Mouse (Mus musculus) intestine, postnatal 0 days (tissue): ENCODE results near the gene Slc7a5. TPM values are rescaled to one million over a fixed set of nuclear protein-coding genes. Genes with fewer than 3 reads are reported as not detected.

Experiments
- ATAC-seq: fragments of 200-750 bp; cut with Nextera tagmentation; 2 replicates; pipeline ENCODE4 v1.8.0; 2017; ENCODE audit warnings: mild to moderate bottlenecking, moderate TSS enrichment, moderate library complexity
- H3K27ac ChIP-seq: fragments of 300-500 bp; sonication (generic); 2 replicates; pipeline ENCODE4 v1.5.1; 2014; ENCODE audit warnings: mild to moderate bottlenecking, low read depth, low read length, moderate library complexity
- H3K27me3 ChIP-seq: fragments of 300-500 bp; sonication (generic); replicated peaks from 2 replicates; pipeline ENCODE4 v1.6.1; 2014; ENCODE audit warnings: low read length, mixed read lengths; ENCODE audit not compliant: control insufficient read depth, insufficient read depth
- H3K36me3 ChIP-seq: fragments of 300-500 bp; sonication (generic); 2 replicates; pipeline ENCODE4 v1.6.1; 2014; ENCODE audit warnings: mild to moderate bottlenecking, moderate library complexity; ENCODE audit not compliant: control insufficient read depth, insufficient read depth
- H3K4me1 ChIP-seq: fragments of 300-500 bp; sonication (generic); replicated peaks from 2 replicates; pipeline ENCODE4 v1.6.1; 2014; ENCODE audit warnings: antibody characterized with exemption, low read length, mixed read lengths; ENCODE audit not compliant: control insufficient read depth, insufficient read depth
- H3K4me2 ChIP-seq: fragments of 300-500 bp; sonication (generic); replicated peaks from 2 replicates; pipeline ENCODE4 v1.6.1; 2014; ENCODE audit warnings: low read depth, mild to moderate bottlenecking, moderate library complexity
- H3K4me3 ChIP-seq: fragments of 300-500 bp; sonication (generic); 2 replicates; pipeline ENCODE4 v1.5.1; 2014; ENCODE audit warnings: low read depth, low read length
- H3K9ac ChIP-seq: fragments of 300-500 bp; sonication (generic); 2 replicates; pipeline ENCODE4 v1.6.1; 2014; ENCODE audit warnings: mild to moderate bottlenecking, low read depth, low read length
- H3K9me3 ChIP-seq: fragments of 300-500 bp; sonication (generic); 2 replicates; pipeline ENCODE4 v1.6.1; 2016; ENCODE audit warnings: mixed run types; ENCODE audit not compliant: control insufficient read depth
- CTCF ChIP-seq: sonication (generic); IDR thresholded peaks from 2 replicates; pipeline ENCODE4 v1.5.1; 2016; ENCODE audit warnings: low read depth, mild to moderate bottlenecking, control low read depth, antibody characterized with exemption, moderate library complexity
- WGBS: fragments of 180-500 bp; shearing (Covaris S2); extraction: QIAGEN DNeasy Blood & Tissue Kit; methylation state at CpG from one replicate; pipeline ENCODE4 v1.1.7; 2014; 5-methylcytosine and 5-hydroxymethylcytosine counted together
- polyA plus RNA-seq: library from polyadenylated mRNA; unstranded; fragments of >200 nt; fragmentation: Nextera tagmentation; extraction: Ambion mirVana; gene quantifications from 2 replicates; pipeline ENCODE4 v1.2.1, GENCODE M21; 2015

Slc7a5 gene
- polyA plus RNA-seq, 1 experiment from 2014 or later: 6.1 TPM

GRCm38 (mm10) chr8:121897871-121898381 is 9.6 kb downstream of the Slc7a5 start:
- peaks cover 16% of the 10 kb centered on the region for H3K4me1 ChIP-seq
- H3K36me3 ChIP-seq: no peaks in the 10 kb centered on the region
- no peaks in the 10 kb centered on the region for H3K27me3 ChIP-seq
- no peaks in the 10 kb centered on the region for H3K9me3 ChIP-seq
- H3K4me3 ChIP-seq: peak overlapping the region; percentile 14; the same call in 1 of the 2 replicates
- H3K4me2 ChIP-seq: peak overlapping the region; percentile 57
- WGBS: 13% methylated on average over 7 of the region's 7 CpGs
- H3K27ac ChIP-seq: peak overlapping the region; percentile 94
- H3K9ac ChIP-seq: 0 out of 2 replicates have a peak overlapping the region, but pooled peaks have one; percentile 26
- ATAC-seq: peak; percentile 80
- no peak for TF ChIP-seq CTCF

- Histone ChIP-seq H3K9me3 (no peaks in the 10 kb centered on the region), H3K4me3 (no peak overlapping the region), H3K27me3 (no peaks in the 10 kb centered on the region), H3K9ac (0 out of 2 replicates have a peak overlapping the region, but pooled peaks have one; percentile 26), H3K27ac (peak overlapping the region; percentile 94), H3K36me3 (no peaks in the 10 kb centered on the region), H3K4me1 (peaks cover 16% of the 10 kb centered on the region), H3K4me2 (peak overlapping the region; percentile 57)
- WGBS: 45% methylated on average over 9 of the region's 9 CpGs
- no peak for TF ChIP-seq CTCF
- no peak for ATAC-seq
Measured at GRCm38 (mm10) chr8:121897205-121897604, 10.3 kb downstream of the Slc7a5 start.

DNA sequence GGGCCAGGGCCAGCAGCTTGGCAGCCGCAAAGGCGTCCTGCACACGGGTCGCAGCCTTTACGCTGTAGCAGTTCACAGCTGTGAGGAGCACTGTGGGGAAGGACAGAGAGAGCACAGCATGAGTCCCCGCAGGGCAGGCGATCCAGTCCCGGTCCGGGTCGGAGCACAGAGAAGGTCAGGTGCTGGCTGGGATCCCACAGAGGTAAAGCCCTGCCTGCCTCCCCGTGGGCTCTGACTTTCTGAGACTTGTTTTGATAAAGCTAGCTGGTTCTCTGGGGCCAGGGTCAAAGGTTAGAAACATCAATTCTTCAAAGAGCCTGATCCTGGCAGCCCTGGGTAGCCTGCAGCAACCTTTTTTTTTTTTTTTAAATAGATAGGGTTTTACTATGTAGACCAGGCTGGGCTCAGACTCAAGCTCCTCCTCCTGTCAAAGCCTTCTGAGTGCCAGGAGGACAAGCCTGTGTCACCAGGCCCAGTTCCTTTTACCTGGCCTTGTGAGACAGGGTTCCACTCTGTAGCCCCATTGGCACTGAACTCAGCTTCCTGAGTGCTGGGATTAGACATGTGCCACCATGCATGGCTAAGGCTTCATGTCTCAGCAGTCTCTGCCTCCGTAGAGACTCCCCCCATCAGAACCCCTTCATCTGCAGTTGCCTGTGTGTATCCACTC is 10.9 kb downstream of the Slc7a5 start:
- Histone ChIP-seq H3K9ac (no peak overlapping the region; the same call in 1 of the 2 replicates), H3K4me2 (peak overlapping the region; percentile 57), H3K36me3 (no peaks in the 10 kb centered on the region), H3K27ac (peak overlapping the region; percentile 94; the same call in 1 of the 2 replicates), H3K4me1 (peaks cover 16% of the 10 kb centered on the region), H3K4me3 (no peak overlapping the region), H3K27me3 (no peaks in the 10 kb centered on the region), H3K9me3 (no peaks in the 10 kb centered on the region)
- no peak for ATAC-seq
- TF ChIP-seq CTCF: no peak
- 35% methylated on average over 12 of the region's 12 CpGs for WGBS

- Histone ChIP-seq H3K9ac (no peak overlapping the region), H3K36me3 (no peaks in the 10 kb centered on the region; the same call in 1 of the 2 replicates), H3K4me2 (no peak overlapping the region), H3K4me1 (peaks cover 16% of the 10 kb centered on the region), H3K4me3 (no peak overlapping the region), H3K27me3 (no peaks in the 10 kb centered on the region), H3K9me3 (no peaks in the 10 kb centered on the region), H3K27ac (0 out of 2 replicates have a peak overlapping the region, but pooled peaks have one; percentile 94)
- ATAC-seq: no peak
- TF ChIP-seq CTCF: no peak
- 63% methylated on average over 7 of the region's 7 CpGs for WGBS
Measured at GRCm38 (mm10) chr8:121895910-121896309, 11.6 kb downstream of the Slc7a5 start.

GRCm38 (mm10) chr8:121892875-121893274 is 14.6 kb downstream of the Slc7a5 start:
- Histone ChIP-seq H3K27me3 (no peaks in the 10 kb centered on the region), H3K4me2 (no peak overlapping the region), H3K9me3 (no peaks in the 10 kb centered on the region), H3K36me3 (no peaks in the 10 kb centered on the region; the same call in none of the 2 replicates), H3K9ac (no peak overlapping the region), H3K27ac (no peak overlapping the region), H3K4me1 (0 out of 2 replicates have a peak, but pooled peaks cover 5% of the 10 kb centered on the region), H3K4me3 (no peak overlapping the region)
- 83% methylated on average over 5 of the region's 5 CpGs for WGBS
- ATAC-seq: no peak
- no peak for TF ChIP-seq CTCF

DNA sequence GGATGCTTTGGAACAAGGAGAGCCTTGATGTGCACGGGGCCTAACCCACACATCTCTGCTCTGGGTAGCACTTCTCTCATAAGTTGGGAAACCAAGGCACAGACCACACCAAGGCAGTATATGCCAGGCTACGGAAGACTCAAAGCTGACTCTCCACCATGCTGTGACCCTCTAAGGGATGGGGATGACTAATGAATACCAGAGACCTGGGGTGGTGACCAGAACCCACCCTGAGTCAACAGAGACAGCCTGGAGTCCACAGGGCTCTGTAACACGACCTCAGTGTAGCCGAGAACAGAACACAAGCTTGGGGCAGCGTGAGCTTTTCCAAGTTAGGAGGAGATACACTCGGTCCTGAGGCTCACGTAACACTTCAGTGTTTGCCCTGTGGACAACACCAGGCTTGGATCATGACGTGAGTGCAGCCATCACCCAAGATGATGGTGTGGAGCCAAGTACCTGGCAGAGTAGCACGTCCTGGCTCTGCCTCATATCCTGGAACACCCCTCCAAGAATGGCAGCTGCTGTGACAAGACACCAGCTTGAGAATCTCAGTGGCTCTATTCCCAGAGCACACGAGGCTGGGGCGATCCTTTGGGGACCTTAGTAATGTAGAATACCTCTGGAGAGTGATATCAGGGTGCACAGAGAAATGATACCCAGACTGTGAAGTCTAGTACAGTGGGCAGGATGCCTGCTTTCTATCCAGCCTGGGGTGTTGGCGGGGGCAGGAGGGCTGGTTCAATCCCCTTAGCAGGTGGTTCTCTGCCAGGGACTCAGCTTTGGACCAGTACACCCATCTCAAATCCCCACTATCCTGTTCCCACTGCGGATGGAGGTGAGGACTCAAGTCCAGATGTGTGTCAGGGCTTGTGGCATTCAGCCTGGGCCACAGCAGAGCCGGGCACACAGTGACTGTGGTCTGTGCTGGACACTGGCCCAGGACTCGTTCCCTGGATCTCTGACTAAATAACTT is 17.4 kb downstream of the Slc7a5 start:
- Histone ChIP-seq H3K27me3 (no peaks in the 10 kb centered on the region), H3K4me2 (no peak overlapping the region), H3K27ac (no peak overlapping the region), H3K9me3 (no peaks in the 10 kb centered on the region), H3K9ac (no peak overlapping the region), H3K36me3 (peaks cover 21% of the 10 kb centered on the region), H3K4me1 (no peaks in the 10 kb centered on the region), H3K4me3 (no peak overlapping the region)
- WGBS: 71% methylated on average over 15 of the region's 15 CpGs
- TF ChIP-seq CTCF: no peak
- ATAC-seq: no peak
